Mouse (Mus musculus) spleen, adult 18-20 months (tissue): ENCODE measurements at regions not wholly inside any gene's neighbourhood (a gene's known extent, or its start where the extent isn't known, plus 50 kb on each side); places are given as distances from the start of the nearest gene placed in this dataset.

Experiments used
- DNase-seq, 2 experiments: peaks; one replicate each; pipeline ENCODE4 v3.0.0; 2022; ENCODE audit warnings: mixed read lengths in 2 of 2

DNA sequence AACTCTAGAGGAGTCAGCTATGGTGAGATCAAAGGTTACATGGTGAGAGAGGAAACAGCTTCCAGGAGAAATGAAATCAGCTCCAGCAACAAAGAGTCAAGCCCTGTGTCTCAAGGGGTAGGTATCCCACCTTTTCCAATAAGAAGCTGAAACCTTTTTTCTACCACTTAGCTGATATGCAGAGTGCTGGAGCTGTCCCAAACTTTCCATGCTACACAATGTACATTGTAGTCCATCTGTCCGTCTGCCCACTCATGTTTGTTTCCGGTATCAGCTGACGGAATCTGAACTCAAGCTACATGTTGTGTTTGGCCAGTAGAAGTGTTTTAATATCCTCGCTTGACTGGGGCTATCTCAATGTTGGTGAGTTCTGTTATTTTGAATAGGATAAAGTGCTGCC is 83.6 kb upstream of the Ngf start:
- DNase-seq: no peak

DNA sequence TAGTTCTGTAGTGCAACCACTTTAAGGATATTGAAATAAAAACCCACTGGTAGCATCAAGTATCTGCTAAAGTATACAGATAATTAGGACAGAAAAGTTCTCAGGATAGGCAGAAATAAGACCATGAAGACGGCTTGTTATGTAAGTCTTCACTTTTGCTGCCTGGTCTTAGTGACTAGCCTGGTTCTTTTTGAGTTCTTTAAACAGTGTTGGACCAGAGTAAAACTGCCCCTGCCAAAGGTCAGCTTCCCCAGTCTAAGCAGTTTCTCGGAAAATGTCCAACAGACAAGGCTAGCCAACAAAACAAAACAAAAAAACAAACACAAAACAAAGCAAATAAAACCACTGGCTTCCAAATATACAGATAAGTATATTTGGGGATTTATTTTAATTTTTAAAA is 85.1 kb upstream of the Ngf start:
- no peak for DNase-seq

DNA sequence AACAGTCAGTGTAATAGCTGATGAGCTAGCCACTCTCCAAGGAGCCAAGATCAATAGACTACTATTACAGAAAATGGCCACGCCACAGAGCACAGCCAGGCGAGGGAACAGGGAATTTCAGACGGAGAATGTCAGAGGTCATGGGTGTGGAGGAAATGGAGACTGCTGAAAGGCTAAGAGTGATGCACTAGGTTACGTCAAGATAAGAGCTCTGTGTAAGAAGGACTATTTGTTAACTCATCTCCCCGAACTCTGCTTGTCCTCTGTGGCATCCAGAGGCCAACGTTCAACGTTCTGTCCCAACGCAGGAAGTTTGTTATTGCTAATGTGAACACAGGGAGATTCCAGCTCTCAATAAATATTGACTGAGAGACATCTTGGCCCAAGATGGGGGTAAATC is 86.0 kb upstream of the Ngf start:
- DNase-seq: no peak

DNA sequence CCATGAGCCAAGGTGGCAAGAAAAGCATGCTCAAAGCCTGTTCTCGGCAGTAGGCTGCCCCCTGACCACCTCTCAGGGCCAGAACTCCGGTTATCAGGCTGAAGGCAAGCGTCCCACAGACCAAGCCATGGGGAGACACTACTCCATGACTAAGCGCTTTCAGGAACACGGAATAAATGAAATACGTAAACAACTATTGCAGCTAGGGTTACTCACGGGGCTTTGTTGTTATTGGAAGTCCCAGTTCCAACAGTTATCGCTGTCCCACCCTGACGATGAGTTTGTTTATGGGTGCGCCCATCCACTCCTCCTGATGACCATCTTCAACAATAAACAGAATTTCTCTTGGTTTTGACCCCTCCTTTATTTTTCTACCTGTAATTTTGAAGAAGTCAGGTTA is 88.0 kb upstream of the Ngf start:
- no peak for DNase-seq

DNA sequence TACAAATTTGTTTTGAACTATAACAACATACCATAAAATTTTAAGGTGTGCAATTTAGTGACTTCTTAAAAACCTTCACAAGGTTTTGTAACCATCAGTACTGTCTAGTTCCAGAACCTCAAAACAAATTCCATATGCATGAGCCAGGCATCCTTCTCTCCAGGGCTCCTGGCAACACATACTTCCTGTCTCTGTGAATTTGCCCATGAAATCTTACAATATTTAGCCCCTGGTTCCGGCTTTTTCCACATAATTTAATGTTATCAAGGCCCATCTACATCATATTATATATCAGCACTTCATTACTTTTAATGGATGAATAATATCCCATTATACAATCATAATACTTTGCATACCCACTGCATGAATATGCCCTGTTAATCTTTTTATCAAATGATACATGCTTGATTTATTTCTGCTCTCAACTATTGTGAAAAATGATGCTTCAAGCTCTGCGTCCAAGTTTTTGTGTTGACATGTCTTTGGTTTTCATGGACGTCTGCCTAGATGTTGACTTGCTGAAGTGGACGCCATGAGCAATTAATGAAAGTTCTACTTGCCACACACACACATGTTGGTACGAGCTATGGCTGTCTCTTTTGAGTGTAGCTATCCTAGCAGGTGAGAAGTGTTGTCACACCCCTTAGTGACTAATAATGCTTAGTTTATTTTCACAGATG is 95.2 kb upstream of the Ngf start:
- no peak for DNase-seq

DNA sequence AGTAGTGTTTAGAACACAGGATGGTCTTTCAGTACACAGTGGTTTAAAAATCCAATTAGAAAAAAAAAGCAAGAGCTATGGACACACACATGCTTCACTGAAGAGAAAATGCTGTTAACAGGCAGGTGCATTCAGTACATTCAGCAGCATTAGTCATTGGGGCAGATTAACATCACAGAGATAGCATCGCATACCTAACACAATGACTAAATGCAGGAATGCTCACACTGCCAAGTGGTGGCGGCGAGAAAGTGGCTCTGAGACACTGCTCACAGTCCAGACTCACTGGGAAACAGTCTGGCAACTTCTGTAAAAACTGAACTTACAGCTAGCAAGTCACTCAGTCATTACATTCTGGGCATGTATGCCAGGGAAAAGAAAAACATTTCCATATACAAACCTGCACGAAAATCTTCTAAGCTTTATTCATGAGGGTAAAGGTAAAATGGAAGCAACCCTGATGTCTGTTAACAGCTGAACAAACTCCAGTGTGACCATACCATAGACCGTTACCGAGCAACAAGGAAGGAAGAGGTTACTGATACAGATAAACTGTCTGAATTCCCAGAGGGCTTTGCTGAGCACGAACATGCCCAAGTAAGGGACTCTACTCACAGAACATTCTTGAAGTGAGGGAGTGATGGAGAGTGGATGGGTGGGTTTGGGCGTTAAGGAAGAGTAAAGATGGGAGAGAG is 97.4 kb upstream of the Ngf start:
- no peak for DNase-seq

DNA sequence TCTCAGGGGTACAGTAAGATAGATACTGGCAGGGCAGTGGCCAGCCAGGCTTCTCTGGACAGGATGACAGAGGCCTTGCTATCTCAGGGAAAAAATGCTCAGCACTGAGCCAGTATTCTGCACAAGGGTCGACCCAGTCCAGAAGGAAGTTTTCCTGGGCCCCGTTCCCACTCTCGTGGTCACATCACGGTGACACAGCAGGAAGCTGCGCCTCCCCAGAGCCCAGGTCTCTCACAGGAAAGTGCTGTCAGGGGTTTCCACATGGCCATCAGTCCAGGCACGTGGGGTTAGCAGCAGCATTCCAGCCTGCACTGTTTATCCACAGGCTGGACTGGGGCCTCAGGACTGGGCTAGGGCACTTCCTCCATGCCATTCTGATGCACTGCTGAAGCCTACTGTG is 103.5 kb upstream of the Ngf start:
- no peak for DNase-seq

DNA sequence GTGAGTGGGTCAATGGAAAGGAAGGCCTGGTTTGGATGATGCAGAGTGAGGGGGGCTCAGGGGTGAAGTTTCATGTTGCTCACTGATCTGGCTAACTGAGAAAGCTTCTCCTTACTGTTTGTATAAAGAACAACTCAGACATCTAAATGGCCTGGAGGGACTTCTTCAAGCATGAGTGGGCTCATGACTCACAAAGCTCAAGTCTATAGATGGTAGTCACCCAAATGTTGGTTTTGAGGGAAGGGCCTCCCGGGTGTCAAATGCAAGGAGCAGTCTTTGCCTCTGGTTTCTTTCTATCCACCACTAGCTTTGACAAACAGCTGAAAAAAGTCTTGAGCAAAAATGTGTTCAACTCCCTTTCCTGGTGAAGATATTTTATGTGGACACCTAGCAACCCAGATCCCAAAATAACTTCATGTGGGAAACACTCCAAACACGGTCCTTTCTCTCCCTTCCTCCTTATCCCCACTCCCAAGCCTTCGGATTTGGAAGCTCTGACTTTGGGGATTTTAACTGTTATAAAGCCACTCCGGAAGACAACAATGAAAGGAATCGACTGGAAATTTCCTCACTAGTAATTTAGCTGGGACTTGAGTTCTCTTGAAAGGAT is 105.3 kb upstream of the Ngf start:
- DNase-seq: no peak

DNA sequence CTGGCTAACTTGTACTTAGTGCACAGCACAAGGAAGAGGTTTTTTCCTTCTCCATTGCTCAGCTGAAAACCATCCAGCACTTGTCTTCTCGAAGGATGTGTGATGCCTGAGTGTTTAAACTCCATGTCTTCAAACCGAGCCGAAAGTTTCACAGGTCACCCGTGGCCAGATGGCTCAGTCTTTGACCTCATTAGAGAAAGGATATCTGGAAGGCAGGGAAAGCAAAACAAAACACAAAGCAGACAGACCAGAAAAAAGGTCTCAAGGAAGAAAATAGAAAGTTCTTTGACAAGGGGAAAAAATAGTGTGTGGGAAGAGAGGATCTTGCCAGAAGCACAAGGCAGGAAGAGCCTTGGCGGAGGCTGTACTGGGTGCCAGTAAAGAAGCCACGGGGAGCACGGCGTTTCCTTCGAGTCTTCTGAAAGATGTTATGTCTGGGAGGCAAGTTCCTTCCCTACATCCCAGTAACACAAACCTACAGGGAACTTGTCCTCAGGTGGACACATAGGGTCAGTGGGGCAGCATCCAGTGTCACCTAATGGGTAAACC is 108.9 kb upstream of the Ngf start:
- DNase-seq: no peak

DNA sequence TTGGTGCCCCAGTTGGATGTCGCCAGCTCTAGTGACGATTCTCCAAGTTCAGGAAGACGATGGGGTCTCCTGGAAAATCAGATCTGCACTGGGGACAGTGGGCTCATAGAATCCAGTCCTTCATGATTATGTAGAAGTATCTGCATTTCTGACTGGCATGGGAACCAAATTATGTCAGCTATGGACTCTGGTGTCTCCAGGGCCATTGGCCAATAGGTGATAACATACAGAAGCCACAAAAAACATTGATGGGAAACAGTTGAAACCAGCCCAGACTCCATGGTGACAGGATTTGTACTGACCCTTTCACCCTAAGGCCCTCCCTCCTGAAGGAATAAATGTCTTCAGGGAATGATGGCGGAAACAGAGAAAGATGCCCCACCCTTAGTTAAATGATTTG is 110.9 kb upstream of the Ngf start:
- no peak for DNase-seq

DNA sequence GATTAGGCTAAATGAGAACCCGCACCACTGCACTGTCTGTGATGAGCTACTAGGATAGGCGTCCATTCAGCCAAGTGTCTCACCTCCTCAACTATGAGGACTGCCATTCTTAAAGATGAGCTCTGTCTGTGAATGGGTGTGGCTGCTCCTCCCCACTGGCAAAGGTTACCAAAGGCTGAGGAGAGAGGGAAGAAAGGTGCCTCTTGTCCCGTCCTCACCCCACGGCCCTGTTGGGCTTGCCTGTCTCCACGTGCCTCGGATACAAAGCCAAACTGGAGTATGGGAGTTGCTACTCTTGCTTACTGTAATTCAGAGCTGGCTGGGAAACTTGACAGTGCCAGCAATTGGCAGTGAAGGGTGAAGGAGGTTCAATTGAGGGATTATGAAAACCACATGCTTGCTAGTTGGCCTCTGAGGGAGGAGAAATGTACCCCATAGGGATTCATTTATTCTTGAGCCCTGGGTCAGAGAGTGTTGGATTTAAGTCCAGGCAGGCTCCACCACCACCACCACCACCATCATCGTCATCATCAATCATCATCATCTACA is 112.6 kb upstream of the Ngf start:
- DNase-seq: no peak

DNA sequence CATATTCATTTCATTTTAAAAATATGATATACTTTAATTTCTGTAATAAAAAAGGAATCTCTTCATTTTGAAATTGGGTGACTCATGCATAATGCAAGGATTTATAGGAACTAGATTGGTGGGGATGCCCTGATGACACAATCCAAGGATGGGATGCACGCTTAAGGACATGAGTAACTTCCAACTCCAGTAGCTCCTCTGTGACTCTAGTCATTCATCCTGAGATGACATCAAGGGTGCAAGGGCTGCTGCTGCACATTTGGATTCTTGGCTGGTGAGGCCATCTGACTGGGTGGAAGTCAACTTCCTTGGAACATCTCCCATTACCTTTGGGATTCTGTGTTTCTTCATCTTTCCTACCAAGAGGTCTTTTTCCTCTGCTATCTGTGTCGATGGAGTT is 114.4 kb upstream of the Ngf start:
- DNase-seq: no peak

DNA sequence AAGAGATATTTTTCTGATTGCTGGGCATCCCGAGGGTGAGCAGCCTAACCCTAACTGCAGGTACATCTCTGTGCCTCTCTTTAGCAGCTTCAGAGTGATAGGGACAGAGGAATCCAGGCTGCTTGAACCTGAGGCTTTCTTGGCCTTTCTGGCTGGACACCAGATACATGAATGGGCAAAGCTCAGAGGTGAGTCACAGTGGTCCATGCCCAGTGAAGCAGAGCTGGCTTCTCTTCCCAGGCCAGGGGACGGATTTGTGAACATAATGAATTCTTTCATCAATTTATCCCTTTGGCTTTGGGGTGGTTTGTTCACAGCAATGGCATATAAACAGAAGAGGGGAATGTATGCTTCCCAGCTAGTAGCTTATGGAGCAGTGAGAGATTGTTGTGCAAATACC is 114.9 kb upstream of the Ngf start:
- no peak for DNase-seq

DNA sequence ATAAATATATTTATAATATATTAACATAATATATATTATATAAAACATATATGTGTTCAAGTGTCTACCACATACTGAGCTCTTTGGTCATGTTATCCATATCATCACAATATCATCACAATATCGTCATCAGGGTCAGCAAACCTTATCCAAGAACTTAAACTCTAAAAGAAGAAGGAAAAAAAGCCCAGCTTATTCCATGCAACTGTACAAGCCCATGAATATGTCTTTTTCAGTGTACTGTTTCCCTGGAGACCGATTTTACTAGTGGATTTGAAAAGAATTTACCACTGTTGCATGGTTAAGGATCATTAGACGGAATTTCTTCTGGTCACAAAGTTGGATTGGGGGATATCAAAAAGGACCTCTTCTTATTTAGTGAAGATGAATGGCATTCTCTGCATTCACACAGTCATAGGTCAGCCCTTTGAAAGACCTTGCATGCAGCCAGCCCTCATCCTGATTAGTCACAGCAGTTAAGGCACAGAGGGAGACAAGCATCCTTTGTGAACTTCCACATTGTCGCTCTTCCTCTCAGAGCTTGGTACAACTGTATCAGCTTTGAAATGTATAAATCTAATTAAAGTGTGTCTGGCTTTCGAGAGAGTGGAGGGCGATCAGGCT is 116.3 kb upstream of the Ngf start:
- no peak for DNase-seq

DNA sequence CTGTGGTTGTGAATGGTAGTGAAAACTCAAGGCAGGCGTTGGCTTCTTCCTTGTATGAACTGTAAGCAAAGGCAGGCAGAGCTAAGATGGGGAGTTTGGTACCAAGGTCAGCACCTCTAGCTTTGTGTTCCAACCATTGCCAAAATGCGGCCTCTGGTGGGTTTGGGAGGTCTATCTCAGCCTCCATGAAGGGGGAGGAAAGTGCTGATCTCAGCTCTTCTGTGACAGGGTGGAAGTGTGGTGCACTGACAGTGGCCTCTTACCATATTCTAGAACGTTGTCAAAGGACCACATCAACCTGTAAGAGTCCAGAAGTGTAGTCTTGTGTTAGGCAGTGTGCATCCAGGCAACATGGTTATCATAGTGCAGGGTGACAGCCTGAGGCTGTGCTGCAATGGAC is 123.6 kb upstream of the Ngf start:
- no peak for DNase-seq

DNA sequence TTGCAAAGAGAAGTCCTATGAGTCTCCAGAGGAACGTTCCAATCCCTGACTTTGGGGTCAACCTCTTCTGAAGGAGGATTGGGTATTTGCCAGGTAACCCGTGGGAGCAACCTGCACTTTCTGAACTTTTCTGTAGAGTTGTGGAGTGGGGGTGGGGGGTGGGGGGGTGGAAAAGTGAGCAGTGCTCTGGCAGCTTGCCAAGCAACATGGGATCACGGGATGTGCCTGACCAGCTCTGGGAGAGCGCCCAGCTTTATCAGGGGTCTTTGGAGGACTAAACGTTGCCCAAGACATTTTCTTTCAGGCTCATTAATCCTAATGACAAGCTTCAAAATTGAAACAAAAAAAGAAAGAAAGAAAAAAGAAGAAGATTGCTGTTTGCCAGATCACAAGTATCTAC is 124.4 kb upstream of the Ngf start:
- no peak for DNase-seq

DNA sequence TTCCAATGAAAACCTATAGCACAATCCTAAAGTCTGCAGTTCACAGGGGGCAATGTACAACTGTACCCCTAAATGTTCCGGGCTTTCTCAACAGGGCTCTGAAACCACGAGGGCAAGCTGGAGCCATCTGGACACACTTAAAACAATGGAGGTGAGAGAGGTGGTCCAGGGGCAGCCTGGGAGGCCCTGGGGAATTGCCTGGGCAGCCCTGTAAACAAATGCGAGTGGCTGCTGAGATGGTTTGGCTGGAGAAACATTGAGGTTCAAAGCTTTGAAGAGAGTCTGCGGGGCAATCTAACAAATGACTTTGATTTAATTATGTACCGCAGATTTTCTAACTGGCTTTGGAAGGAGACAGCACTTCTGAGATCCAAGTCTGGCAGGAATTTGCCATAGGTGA is 129.0 kb upstream of the Ngf start:
- no peak for DNase-seq

DNA sequence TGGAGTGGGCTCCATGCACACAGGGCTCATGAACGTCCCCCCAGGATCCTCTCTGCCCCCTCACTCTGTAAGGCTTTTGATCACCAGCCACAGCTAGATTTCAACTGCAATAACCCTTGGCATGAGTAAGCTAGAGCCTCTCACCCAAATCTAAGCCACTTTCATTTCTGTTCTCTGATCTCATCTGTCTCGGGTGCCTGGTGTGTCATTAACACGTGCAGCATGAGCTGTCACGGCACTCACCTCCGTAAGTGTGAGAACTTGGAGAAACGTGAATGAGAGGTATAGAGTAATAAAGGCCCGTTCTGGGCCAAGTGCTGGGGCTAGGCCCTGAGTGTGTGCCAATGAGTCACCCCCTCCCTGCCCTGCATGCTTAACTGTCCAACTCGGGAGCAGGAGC is 131.8 kb upstream of the Ngf start:
- no peak for DNase-seq

DNA sequence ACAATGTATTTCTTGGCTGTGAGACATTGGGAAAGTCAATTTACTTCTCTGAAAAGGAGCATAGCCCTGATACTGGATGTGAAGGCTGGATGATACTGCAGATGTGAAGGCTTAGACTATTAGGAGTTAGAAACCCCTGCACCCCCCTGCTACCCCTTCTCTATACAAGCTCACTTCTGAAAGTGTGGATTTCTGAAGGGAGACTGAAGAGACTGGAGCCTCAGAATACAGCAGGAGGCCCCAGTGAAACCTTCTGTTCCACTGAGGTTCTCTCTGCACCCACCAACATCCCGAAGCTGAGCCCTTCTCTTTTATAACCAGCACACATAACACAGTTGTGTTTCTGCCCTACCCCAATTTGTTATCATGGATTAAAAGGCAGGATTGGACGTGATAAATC is 131.7 kb upstream of the Vangl1 start:
- no peak for DNase-seq

DNA sequence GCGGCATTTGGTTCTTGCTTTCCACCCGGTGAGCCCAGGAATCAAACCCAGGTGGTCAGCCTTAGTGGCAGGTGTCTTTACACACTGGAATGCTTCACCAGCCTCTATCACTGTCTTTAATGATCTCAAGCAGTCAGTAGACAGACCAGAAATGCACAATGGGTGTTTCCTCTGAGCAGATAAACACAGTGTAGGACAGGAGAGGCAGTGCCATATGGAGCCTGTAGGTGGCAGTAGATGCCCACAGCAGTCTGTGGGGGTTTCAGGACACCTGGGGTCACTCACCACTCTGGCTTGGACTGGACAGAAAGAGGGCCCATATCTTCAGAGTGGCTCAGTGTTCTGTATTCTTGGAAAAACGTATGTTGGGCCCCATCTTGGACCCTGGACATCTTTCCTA is 130.7 kb upstream of the Vangl1 start:
- DNase-seq: no peak

DNA sequence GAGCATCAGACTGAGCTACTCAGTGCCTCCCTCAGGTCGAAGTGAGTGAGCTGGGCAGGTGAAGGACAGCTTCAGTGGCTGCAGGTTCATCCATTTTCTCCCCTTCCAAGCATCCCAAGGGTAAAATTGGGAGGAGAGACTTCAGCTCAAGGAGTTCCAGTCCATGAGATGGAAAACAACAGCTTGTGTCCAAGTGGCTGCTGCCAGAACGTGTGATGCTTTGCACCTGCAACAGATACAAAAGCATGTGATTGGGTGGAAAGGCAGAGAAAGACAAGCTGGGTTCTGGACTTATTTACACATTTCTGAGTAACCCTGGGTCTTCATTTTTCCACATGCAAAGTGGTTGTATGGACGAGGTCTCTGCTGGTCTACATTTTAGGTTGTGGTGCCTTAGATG is 127.7 kb upstream of the Vangl1 start:
- no peak for DNase-seq

DNA sequence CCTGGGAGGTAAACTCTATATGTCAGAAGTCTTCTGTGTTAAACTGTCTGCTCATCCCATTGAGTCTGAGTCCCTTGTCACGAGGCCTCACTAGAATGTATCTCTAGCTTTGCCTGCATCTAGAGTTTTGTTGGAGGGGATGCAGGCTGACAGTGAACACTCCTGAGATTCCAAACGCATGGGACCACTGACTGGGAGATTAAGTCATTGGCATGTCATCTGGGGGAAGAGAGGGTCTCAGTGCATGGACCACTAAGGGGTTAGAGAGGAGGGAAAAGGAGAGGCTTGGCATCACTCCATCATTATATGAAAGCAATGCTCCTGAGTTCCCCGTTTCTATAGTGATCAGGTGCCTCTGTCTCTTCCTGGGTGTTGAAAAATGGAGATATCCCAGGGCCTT is 114.8 kb upstream of the Vangl1 start:
- no peak for DNase-seq

DNA sequence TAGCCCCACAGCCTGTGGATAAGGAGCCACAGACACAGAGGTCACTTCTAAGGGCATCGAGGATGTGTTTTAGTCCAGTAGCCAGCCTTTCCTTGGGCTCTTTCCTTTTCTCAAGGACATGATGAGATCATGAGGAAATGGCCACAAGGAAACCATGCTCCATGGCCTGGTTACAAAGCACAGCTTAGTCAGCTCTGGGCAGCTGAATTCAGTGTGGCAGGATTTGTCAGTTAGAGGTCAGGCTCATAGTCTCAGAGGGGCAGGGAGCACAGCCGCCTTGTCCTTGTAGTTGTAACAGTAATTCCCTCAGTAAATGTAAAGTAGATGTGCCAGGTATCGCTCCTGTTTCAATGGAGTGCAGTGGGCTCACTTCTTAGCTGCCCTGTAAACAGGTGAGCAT is 111.7 kb upstream of the Vangl1 start:
- no peak for DNase-seq
